Mouse (Mus musculus): ENCODE measurements around the gene Ovca2.

Gene Ovca2

DNA sequence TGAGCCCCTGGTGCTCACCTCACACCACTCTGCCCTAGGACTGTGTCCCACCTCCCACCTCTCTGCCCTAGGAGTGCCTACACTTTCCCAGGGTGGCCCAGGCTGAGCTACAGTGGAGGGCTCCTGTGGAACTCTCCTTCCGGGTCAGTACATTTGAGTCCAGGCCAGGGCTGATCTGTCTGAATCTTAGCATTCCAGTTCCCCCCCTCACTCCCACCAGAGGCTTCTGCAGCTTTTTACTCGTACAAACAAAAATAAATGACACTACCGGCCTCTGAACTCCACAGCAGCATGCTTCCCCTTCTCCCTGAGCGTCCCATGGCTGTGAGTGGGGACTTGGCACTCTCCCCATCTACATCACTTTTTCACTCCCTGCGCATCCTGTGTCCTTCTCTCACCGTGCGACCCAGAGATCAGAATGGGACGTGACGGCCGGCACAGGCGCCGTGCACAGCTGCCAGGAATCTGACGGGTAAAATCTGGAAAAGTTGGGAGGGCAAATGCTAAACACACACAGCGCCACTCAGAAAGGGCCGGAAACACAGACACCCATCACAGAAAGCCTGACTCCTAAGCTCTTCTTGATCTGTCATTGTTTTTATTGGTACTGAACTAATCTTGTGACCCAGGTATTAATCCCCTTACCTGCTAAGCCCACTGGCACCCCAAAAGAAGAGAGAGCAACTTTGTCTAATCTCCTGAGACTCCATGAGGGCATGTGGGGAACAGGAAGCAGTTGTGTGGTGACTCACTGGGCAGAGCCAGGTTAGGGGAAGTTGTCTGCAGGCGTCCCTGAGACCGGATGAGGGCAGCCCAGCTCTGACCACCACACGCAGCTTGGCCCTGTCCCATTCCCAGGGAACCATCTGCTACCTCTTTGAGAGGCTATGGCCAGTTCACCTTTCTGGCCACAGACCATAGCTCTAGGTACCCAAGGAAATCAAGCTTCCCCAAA is 25.8 kb downstream of the Ovca2 start:
- no peak for DNase-seq (ENCODE audit: low read depth)

DNA sequence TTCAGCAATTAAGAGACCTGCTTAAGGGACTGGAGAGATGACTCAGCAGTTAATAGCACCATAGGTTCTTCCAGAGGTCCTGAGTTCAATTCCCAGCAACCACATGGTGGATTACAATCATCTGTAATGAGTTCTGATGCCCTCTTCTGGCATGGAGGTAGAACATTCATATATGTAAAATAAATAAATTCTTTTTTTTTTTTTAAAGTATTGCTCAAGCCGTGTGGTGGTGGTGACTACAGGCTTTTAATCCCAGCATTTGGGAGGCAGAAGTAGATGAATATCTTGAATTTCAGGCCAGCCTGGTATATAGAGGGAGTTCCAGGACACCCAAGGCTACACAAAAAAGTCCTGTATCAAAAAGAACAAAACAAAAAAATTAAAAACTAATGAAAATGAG is 28.3 kb downstream of the Ovca2 start:
- DNase-seq (ENCODE audit: low read depth), result no peak

- DNase-seq (ENCODE audit: low read depth), result no peak
Measured at GRCm38 (mm10) chr11:75148332-75149035, 30.2 kb downstream of the Ovca2 start.

DNA sequence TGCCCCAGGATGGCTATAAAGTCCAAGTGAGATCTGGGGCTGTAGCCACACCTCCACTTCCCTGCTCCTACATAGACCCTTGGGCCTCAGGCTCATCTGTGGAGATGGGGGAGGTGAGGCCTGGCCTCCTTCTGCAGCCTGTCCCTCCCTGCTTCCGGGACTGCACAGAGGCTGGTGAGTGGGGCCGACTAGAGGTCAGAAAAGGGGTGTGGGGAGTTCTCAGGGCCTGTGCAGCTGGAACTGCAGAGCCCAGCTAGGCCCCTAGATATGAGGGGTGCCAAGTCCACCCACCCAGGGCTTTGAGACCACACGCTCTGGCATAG is 30.8 kb downstream of the Ovca2 start:
- DNase-seq (ENCODE audit: low read depth), result no peak

DNA sequence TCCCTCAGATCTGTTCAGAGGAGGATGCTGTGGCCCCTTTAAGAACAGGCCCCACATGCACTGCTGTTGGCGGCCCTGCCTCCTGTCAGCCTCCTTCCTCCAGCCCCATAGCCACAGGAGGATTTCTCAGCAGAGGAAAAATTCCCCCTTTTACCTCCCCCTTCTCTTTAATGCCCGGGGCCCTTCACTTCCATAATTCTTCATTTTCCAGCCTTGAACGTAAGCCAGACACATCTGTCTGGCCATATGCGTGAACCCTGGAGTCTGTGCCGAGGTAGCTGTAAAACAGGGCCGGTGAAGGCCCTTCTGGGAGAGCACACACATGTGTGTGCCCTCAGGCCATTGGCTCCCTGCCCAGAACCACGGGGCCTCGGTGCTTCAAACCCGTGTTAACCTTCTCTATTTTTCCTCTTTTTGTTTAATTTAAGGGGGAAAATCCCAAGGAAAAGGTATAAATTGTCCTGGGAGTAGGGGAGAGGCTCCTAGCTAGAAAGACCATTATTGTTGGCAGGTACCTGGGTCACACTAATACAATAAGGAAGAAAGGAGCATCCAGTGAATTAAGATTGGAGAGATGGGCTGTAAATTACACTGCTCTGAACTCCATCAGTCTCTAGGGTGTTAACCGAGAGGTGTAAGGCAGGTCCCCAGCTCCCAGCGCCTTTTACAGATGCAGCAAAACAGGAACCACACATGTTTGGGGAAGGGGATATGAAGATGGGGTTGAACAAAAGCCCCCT is 31.4 kb downstream of the Ovca2 start:
- DNase-seq (ENCODE audit: low read depth), result no peak

GRCm38 (mm10) chr11:75145841-75146240 is 32.8 kb downstream of the Ovca2 start:
- no peak for DNase-seq (ENCODE audit: low read depth)

DNA sequence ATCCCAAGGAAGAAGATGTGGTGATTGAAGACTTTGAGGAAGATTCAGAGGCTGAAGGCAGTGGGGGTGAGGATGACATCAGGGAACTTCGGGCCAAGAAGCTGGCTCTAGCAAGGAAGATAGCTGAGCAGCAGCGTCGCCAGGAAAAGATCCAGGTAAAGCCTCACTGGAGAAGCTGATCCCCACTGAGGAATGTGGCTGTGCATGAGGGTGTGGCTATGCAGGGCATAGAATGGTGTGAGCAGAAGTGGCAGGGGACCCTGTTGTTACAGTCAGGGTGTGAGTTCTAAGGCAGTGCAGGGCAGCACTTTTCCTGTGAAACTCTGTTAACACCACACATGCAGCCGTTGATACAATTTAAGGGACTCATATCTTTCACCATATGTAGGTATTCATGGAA is 35.9 kb downstream of the Ovca2 start:
- no peak for DNase-seq (ENCODE audit: low read depth)

DNA sequence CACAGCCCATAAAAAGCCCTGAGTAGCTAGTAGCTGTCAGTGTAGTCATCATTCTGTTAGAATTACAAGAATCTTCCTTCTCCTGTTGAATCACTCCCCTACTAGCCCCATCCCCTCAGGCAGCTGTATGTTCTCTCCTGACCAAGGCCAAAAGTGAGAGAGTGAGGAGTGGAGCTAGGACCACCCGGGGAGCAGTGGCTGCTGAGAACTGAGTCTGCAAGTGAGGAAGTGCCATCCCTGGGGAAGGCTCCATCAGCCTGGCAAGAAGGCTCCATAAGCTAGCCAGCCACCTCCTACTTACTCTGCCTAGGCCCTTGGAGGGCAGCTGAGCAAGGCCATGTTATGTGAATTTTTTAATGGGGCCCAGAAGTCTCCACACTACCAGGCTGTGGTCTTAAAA is 36.7 kb downstream of the Ovca2 start:
- no peak for DNase-seq (ENCODE audit: low read depth)

DNA sequence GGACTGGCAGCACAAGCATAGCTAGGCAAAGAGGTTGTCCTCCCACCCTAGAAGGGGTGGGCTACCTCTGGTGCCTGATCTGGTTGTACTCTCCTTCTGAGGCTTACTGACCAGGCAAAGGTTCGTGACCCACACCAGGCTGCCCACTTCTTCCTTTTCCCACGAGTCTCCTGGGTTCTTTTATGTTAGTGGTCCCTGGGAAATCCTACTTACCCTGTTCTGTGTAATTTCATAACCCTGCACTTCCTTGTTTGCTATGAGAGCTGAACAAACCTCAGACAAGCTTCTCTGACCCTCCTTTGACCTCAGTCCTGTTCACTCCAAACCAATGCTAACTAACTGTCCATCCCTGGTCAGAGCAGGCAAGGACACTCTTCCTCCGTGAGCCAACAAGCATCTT is 37.6 kb downstream of the Ovca2 start:
- DNase-seq (ENCODE audit: low read depth), result no peak

- no peak for DNase-seq (ENCODE audit: low read depth)
Measured at GRCm38 (mm10) chr11:75140431-75140830, 38.2 kb downstream of the Ovca2 start.

GRCm38 (mm10) chr11:75139122-75139963 is 39.3 kb downstream of the Ovca2 start:
- DNase-seq (ENCODE audit: low read depth), result no peak

GRCm38 (mm10) chr11:75136666-75137398 is 41.8 kb downstream of the Ovca2 start:
- DNase-seq (ENCODE audit: low read depth), result no peak

GRCm38 (mm10) chr11:75135358-75135757 is 43.3 kb downstream of the Ovca2 start:
- DNase-seq (ENCODE audit: low read depth), result no peak

DNA sequence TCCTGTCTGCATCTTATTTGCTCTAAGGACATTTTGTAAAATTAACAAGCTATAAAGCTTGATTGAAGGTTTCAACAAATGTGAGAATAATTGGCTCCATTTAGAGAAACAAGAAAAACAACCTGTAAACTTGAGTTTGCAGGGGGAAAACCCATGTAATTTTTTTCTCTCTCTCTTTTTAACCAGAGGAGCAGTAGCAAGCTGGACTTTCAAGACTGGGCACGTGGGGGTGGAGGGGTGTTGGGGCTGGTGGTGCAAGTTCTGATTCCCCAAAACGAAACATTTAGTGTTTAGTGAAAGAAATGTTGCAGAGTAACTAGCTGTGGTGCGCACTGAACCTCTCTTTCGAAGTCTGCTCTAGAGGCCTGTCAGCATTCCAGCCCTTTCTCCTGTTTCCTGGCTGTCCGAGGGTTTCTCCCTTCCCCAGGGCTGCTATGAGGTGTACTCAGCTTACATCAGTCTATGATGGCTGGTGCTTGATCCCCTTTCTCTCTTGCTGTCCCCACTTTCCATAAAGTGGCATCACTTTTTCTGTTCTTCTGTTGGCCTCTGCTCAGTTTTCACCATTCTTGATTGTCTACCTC is 44.1 kb downstream of the Ovca2 start:
- DNase-seq (ENCODE audit: low read depth), result no peak

GRCm38 (mm10) chr11:75133951-75134350 is 44.7 kb downstream of the Ovca2 start:
- no peak for DNase-seq (ENCODE audit: low read depth)

- no peak for DNase-seq (ENCODE audit: low read depth)
Measured at GRCm38 (mm10) chr11:75133391-75133790, 45.2 kb downstream of the Ovca2 start.

DNA sequence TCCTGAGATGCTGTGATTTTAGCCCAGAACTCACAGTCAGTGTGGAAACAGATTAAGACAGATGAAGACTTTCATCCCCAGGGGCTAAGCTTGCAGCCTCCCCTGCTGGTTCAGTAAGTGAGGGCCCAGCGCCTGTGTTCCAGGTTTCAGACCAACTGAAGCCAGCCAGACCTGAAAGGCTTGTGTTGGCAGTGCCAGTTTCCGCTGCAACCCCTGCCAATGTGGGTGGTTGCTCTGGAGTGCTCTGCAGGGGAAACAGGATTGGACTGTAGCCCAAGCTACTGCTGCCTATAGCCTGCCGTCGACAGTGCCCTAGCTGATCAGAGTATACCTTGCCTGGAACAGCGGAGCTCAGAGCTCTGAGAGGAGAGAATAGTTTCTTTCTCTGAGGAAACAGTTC is 46.4 kb downstream of the Ovca2 start:
- no peak for DNase-seq (ENCODE audit: low read depth)

GRCm38 (mm10) chr11:75131300-75131699 is 47.3 kb downstream of the Ovca2 start:
- DNase-seq (ENCODE audit: low read depth), result no peak

- no peak for DNase-seq (ENCODE audit: low read depth)
Measured at GRCm38 (mm10) chr11:75129481-75129880, 49.2 kb downstream of the Ovca2 start.

GRCm38 (mm10) chr11:75126384-75126783 is 52.3 kb downstream of the Ovca2 start:
- DNase-seq (ENCODE audit: low read depth), result no peak

All from c-Kit-positive CD71-positive TER-119-negative erythroid progenitor cells, embryonic 14.5 days (primary cell).